Mouse (Mus musculus): ENCODE results near the gene Cdca7l. TPM values are rescaled to one million over a fixed set of nuclear protein-coding genes. Genes with fewer than 3 reads are reported as not detected.

Gene Cdca7l
- total and polyA plus RNA-seq, 3 experiments = 0.10 to 0.23 (median 0.16) TPM

DNA sequence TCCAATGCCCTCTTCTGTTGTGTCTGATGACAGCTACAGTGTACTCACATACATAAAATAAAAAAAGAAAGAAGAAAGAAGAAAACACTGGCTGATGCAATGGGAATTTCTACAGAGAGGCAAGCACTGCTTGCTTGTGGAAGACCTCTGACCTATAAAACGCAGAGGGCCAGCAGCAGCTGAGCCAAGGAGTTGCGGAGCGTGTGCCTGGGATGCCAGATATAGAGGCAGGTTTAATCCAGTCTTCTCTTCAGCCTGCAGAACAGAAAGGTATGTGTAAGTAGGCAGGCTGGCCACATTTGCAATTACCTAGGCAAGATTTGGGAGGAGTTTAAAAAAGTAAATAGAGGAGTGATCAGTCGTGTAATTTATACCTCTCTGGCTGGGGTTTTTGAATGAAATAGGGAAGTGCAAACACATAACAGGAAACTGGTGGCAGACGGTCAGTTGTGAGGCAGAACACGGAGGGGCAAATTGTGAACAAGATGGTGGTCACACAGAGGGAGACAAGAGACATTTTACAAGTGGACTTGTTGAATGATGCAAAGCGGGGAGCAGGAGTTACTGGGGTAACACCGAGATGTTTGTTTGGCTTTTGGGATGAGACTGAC, 27.4 kb downstream of the Cdca7l start:
- H3K27me3 ChIP-seq (ENCODE audit: control insufficient read depth, insufficient read depth, low read length) = no peaks in the 10 kb centered on the region
- intact Hi-C loops (cut with DNase I) = no loop called here
- no peak for DNase-seq
- H3K79me2 ChIP-seq (replicated peaks; ENCODE audit: control insufficient read depth, insufficient read depth, low read length) = no peaks in the 10 kb centered on the region
- H3K9ac ChIP-seq (ENCODE audit: low read depth, low read length) = no peak overlapping the region
- H3K4me1 ChIP-seq (ENCODE audit: control insufficient read depth, insufficient read depth, low read length) = no peaks in the 10 kb centered on the region
- H3K36me3 ChIP-seq (ENCODE audit: control insufficient read depth, insufficient read depth, low read length) = no peaks in the 10 kb centered on the region
- 66% methylated on average over 8 of the region's 8 CpGs for WGBS
- H3K27ac ChIP-seq = no peak overlapping the region
- H3K4me3 ChIP-seq = no peak overlapping the region
- TF ChIP-seq POLR2A (IDR thresholded peaks at IDR 0.05; ENCODE audit: insufficient read depth, low read depth, low read length) = no peak
- TF ChIP-seq CTCF (IDR thresholded peaks at IDR 0.05) = no peak
- TF ChIP-seq EP300 (IDR thresholded peaks at IDR 0.05; ENCODE audit: insufficient read depth, low read depth, low read length) = no peak

DNA sequence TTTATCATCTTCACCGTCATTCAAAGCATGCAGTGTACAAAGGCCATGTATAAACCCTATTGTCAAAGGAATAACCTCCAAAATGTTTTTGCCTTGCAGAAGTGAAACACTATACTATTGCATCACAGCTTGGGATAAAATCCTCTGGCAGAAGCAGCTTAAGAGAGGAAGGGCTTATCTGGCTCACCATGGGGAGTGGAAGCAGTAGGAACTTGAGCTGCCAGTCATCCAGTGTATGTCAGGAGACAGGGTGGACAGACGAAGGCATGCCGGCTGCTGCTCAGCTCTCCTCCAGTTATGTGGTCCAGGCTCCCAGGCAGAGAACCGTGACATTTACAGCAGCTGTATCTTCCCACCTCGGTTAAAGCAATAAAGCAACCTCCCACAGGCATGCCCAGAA, 28.1 kb downstream of the Cdca7l start:
- Histone ChIP-seq H3K4me3 (no peak overlapping the region), H3K9ac (ENCODE audit: low read depth, low read length) (no peak overlapping the region), H3K27me3 (ENCODE audit: control insufficient read depth, insufficient read depth, low read length) (no peaks in the 10 kb centered on the region), H3K36me3 (ENCODE audit: control insufficient read depth, insufficient read depth, low read length) (no peaks in the 10 kb centered on the region), H3K4me1 (ENCODE audit: control insufficient read depth, insufficient read depth, low read length) (no peaks in the 10 kb centered on the region), H3K27ac (no peak overlapping the region), H3K79me2 (replicated peaks; ENCODE audit: control insufficient read depth, insufficient read depth, low read length) (no peaks in the 10 kb centered on the region)
- no peak for DNase-seq
- no peak for TF ChIP-seq POLR2A (IDR thresholded peaks at IDR 0.05; ENCODE audit: insufficient read depth, low read depth, low read length)
- no peak for TF ChIP-seq CTCF (IDR thresholded peaks at IDR 0.05)
- no peak for TF ChIP-seq EP300 (IDR thresholded peaks at IDR 0.05; ENCODE audit: insufficient read depth, low read depth, low read length)
- WGBS = 39% methylated on average over 5 of the region's 5 CpGs
- intact Hi-C loops (cut with DNase I) = no loop called here

DNA sequence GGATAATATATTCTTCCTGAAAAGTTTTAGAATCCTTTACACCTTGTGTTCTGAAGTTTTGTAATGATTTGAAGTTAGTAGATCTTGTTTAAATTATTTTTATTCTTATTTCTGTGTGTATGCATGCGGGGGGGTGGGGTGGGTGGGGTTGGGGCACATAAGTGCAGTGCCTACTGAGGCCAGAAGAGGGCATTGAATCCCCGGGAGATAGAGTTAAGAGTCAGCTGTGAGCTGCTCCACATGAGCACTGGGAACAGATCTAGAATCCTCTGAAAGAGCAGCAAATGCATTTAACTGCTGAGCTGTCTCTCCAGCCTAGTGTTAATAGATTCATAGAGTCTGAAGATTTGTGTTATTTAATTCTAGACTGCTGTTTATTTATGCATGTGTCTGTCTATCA, 30.6 kb downstream of the Cdca7l start:
- H3K79me2 ChIP-seq (replicated peaks; ENCODE audit: control insufficient read depth, insufficient read depth, low read length) = no peaks in the 10 kb centered on the region
- H3K9ac ChIP-seq (ENCODE audit: low read depth, low read length) = no peak overlapping the region
- H3K4me3 ChIP-seq = no peak overlapping the region
- no peak; the same call in 1 of the 2 replicates for TF ChIP-seq CTCF (IDR thresholded peaks at IDR 0.05)
- no peak for TF ChIP-seq POLR2A (IDR thresholded peaks at IDR 0.05; ENCODE audit: insufficient read depth, low read depth, low read length)
- no peak for TF ChIP-seq EP300 (IDR thresholded peaks at IDR 0.05; ENCODE audit: insufficient read depth, low read depth, low read length)
- intact Hi-C loops (cut with DNase I) = no loop called here
- no peak for DNase-seq
- H3K4me1 ChIP-seq (ENCODE audit: control insufficient read depth, insufficient read depth, low read length) = no peaks in the 10 kb centered on the region
- no peaks in the 10 kb centered on the region for H3K36me3 ChIP-seq (ENCODE audit: control insufficient read depth, insufficient read depth, low read length)
- no peak overlapping the region for H3K27ac ChIP-seq
- no peaks in the 10 kb centered on the region for H3K27me3 ChIP-seq (ENCODE audit: control insufficient read depth, insufficient read depth, low read length)
- WGBS = 74% methylated on average over 2 of the region's 2 CpGs

- no peaks in the 10 kb centered on the region for H3K27me3 ChIP-seq (ENCODE audit: control insufficient read depth, insufficient read depth, low read length)
- H3K27ac ChIP-seq = no peak overlapping the region
- 51% methylated on average over 10 of the region's 10 CpGs for WGBS
- no peaks in the 10 kb centered on the region for H3K79me2 ChIP-seq (replicated peaks; ENCODE audit: control insufficient read depth, insufficient read depth, low read length)
- no peaks in the 10 kb centered on the region for H3K4me1 ChIP-seq (ENCODE audit: control insufficient read depth, insufficient read depth, low read length)
- no peaks in the 10 kb centered on the region for H3K36me3 ChIP-seq (ENCODE audit: control insufficient read depth, insufficient read depth, low read length)
- no peak for DNase-seq
- TF ChIP-seq CTCF (IDR thresholded peaks at IDR 0.05) (no peak), POLR2A (IDR thresholded peaks at IDR 0.05; ENCODE audit: insufficient read depth, low read depth, low read length) (no peak), EP300 (IDR thresholded peaks at IDR 0.05; ENCODE audit: insufficient read depth, low read depth, low read length) (no peak)
- intact Hi-C loops (cut with DNase I) = no loop called here
- H3K4me3 ChIP-seq = no peak overlapping the region
- no peak overlapping the region for H3K9ac ChIP-seq (ENCODE audit: low read depth, low read length)
Observed at GRCm38 (mm10) chr12:117835371-117835770, 31.3 kb downstream of the Cdca7l start.

DNA sequence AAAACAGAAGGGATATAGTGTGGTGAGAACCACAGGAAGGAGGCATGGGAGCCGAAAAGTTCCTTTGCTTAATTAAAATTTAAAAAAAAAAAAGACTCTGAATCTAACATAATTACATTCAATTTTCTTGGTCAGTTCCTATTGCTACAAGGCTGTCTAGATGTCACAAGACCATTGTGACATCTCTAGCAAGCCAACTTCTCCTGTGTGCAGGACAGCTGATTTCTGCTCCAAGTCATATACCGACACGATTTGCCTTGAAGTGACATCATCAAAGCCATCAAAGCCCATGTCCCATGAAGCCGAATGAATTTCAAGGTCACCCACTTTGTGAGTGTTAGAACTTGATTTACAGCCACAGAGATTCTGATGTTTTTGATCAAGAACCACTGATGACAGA, 33.3 kb downstream of the Cdca7l start:
- 77% methylated on average over 4 of the region's 4 CpGs for WGBS
- Histone ChIP-seq H3K9ac (ENCODE audit: low read depth, low read length) (no peak overlapping the region), H3K4me1 (ENCODE audit: control insufficient read depth, insufficient read depth, low read length) (no peaks in the 10 kb centered on the region), H3K27me3 (ENCODE audit: control insufficient read depth, insufficient read depth, low read length) (no peaks in the 10 kb centered on the region), H3K4me3 (no peak overlapping the region), H3K27ac (no peak overlapping the region), H3K79me2 (replicated peaks; ENCODE audit: control insufficient read depth, insufficient read depth, low read length) (no peaks in the 10 kb centered on the region), H3K36me3 (ENCODE audit: control insufficient read depth, insufficient read depth, low read length) (no peaks in the 10 kb centered on the region)
- TF ChIP-seq POLR2A (IDR thresholded peaks at IDR 0.05; ENCODE audit: insufficient read depth, low read depth, low read length) = no peak
- no peak for TF ChIP-seq CTCF (IDR thresholded peaks at IDR 0.05)
- TF ChIP-seq EP300 (IDR thresholded peaks at IDR 0.05; ENCODE audit: insufficient read depth, low read depth, low read length) = no peak
- no peak for DNase-seq
- intact Hi-C loops (cut with DNase I) = no loop called here

- Histone ChIP-seq H3K27ac (no peak overlapping the region), H3K9ac (ENCODE audit: low read depth, low read length) (no peak overlapping the region), H3K27me3 (ENCODE audit: control insufficient read depth, insufficient read depth, low read length) (0 out of 2 replicates have a peak, but pooled peaks cover 1% of the 10 kb centered on the region), H3K4me1 (ENCODE audit: control insufficient read depth, insufficient read depth, low read length) (no peaks in the 10 kb centered on the region), H3K4me3 (no peak overlapping the region), H3K79me2 (replicated peaks; ENCODE audit: control insufficient read depth, insufficient read depth, low read length) (no peaks in the 10 kb centered on the region), H3K36me3 (ENCODE audit: control insufficient read depth, insufficient read depth, low read length) (no peaks in the 10 kb centered on the region)
- WGBS = 38% methylated on average over 1 of the region's 1 CpGs
- intact Hi-C loops (cut with DNase I) = no loop called here
- TF ChIP-seq POLR2A (IDR thresholded peaks at IDR 0.05; ENCODE audit: insufficient read depth, low read depth, low read length) (no peak), CTCF (IDR thresholded peaks at IDR 0.05) (no peak), EP300 (IDR thresholded peaks at IDR 0.05; ENCODE audit: insufficient read depth, low read depth, low read length) (no peak)
- DNase-seq = no peak
Observed at GRCm38 (mm10) chr12:117840705-117841104, 36.6 kb downstream of the Cdca7l start.

All from heart, adult 2 months (tissue).